Mouse (Mus musculus) heart, postnatal 0 days (tissue): ENCODE measurements around the gene Inha.

Source experiments
- CTCF ChIP-seq: IDR thresholded peaks from 2 replicates; pipeline ENCODE4 v1.5.1; 2016; ENCODE audit warnings: antibody characterized with exemption, control low read depth, low read depth
- EP300 ChIP-seq: IDR thresholded peaks from 2 replicates; pipeline ENCODE4 v1.6.1; 2016; ENCODE audit warnings: antibody characterized with exemption, low read depth

DNA sequence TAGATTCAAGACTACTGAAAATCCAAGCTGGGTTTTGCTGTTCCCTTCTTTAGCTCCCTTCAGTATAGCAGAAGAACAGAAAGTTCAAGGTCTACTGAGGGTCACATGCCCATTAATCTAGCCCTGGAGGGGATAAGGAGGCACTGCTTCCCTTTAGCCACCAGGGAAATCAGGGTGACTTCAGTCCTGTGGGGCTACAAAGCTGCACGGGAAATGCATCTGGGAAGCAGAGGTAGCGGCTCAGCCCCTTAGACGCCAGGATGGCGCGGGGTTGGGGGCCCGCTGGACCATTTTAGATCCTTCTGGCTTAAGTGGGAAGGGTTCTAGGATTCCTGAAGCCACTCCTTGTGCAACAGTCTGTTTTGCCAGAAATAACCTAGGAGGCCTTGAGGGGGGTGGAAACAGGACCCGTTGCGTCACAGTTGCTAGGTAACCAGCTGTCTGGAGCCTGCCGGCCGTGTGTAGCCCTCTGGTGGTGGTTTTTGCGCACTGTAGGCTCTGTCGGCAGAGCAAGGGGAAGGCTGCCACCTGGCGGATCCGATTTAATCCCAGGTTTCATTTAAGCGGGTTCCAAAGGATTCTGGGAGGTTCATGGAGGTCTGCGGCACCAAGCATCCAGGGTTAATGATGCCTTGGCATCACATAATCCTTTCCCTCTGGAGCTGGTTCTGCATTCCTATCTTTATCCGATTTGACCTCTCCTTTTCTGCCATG lies 52.5 kb downstream of the Inha start:
- TF ChIP-seq EP300 (peak; percentile 67; the same call in 1 of the 2 replicates), CTCF (peak; percentile 100)
